Mouse (Mus musculus) neural tube, embryonic 15.5 days (tissue): ENCODE results near the gene Ipmk. TPM values are rescaled to one million over a fixed set of nuclear protein-coding genes. Genes with fewer than 3 reads are reported as not detected.

Source experiments
- polyA plus RNA-seq: library from polyadenylated mRNA; unstranded; fragments of >200 nt; fragmentation: Nextera tagmentation; extraction: Ambion mirVana; gene quantifications from 2 replicates; pipeline ENCODE4 v1.2.1, GENCODE M21; 2015

Ipmk gene
- polyA plus RNA-seq, 1 experiment from 2014 or later = 15.3 TPM

Other genes with a start within 250 kb of the Ipmk start
- 5.8 and 8.4 TPM in 2 replicates for gene Bicc1, start 188.1 kb upstream of the Ipmk start, polyA plus RNA-seq
- gene Tfam, start 109.5 kb upstream of the Ipmk start, polyA plus RNA-seq = 47.8 and 60.8 TPM in 2 replicates
- 135 and 151 TPM in 2 replicates for gene Ube2d1, start 62.5 kb upstream of the Ipmk start, polyA plus RNA-seq
- 286 and 340 TPM in 2 replicates for gene Cisd1, start 2.8 kb upstream of the Ipmk start, polyA plus RNA-seq